Mouse (Mus musculus) lung, postnatal 0 days (tissue): ENCODE measurements around the gene Pcdh17.

Source experiments
- CTCF ChIP-seq: IDR thresholded peaks from 2 replicates; pipeline ENCODE4 v1.5.1; 2016; ENCODE audit warnings: antibody characterized with exemption, mild to moderate bottlenecking
- EP300 ChIP-seq: IDR thresholded peaks from 2 replicates; pipeline ENCODE4 v1.6.1; 2016; ENCODE audit warnings: antibody characterized with exemption, mild to moderate bottlenecking, control low read depth

DNA sequence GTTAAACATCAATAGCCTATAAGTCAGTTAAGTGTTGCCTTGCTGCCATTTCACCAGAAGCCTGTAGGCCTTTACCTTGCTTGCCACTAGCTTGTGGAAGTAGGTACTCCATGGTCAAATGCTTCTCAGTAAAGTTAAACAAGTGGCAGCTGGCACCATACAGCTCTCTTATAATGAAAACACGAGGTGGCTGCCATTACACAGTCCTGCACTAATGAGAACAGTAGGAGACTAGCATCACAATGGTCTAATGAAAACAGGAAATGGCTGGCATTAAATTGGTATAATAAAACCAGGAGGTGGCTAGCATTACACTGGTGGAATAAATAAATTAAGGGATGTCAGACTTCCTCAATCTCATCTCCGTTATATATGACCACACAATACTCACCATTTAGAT, 102.6 kb downstream of the Pcdh17 start:
- no peak for TF ChIP-seq CTCF
- no peak for TF ChIP-seq EP300
